ENCODE assay signal across 22 mouse cellular contexts in the genomic region with DNA sequence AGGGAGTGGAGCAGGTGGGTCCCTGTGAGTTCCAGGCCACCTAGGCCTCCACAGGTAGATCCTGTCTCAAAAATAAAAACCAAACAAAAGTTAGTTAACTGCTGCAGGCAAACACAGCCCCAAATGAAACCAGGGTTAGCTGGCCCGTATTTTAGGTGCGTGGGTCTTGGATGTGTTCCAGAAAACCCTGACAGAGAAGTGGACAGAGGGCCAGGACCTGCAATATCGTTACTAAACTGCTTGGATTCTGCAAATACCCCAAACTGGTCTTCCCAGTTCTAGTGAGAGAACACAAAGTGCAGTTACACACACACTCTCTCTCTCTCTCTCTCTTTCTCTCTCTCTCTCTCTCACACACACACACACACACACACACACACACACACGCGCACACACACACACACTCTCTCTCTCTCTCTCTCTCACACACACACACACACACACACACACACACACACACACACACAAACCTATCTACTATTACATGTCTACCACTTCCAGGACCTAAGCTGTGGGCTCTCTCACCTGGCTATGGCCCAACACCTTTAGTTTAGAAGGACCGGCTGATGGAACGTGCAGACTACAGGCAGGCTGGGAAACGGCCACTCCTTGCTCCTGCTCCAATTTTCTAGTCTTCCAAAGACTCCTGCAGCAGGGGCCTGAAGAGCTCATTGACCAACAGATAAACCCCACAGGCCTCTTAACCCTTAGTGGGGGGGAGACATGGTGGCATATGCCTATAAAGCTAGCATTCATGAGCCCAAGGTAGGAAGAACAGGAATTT. TPM values are rescaled to one million over a fixed set of nuclear protein-coding genes. Genes with fewer than 3 reads are reported as not detected.
DNase-seq lines count a peak whose midpoint lies in the region; ATAC-seq and TF ChIP-seq lines count a peak whose summit lies in the region.
"Had no signal": no experiment of that assay in that cellular context is flagged by ENCODE, and none has a peak within 500 bp of the region (broad histone marks: within the 10 kb centered on the region; RNA-seq: fewer than 3 reads in every experiment).

No protein-coding gene starts in this region.

- TF ChIP-seq CTCF in heart, adult 2 months (IDR thresholded peaks at IDR 0.05) = no peak

- H3K9ac ChIP-seq in heart, adult 2 months (ENCODE audit: low read depth, low read length) = no peak overlapping the region
- H3K9ac ChIP-seq: embryonic facial prominence, embryonic 15.5 days; limb, embryonic 13.5 days; neural tube, embryonic 15.5 days had no signal

- TF ChIP-seq EP300 in heart, adult 2 months (IDR thresholded peaks at IDR 0.05; ENCODE audit: insufficient read depth, low read depth, low read length) = no peak

- H3K4me1 ChIP-seq in heart, adult 2 months (ENCODE audit: control insufficient read depth, insufficient read depth, low read length) = peaks cover 22% of the 10 kb centered on the region

- H3K4me2 ChIP-seq in myocyte (ENCODE audit: low read depth) = peak overlapping the region; percentile 92
- H3K4me2 ChIP-seq: embryonic facial prominence, embryonic 15.5 days; limb, embryonic 13.5 days; neural tube, embryonic 15.5 days had no signal

- no peaks in the 10 kb centered on the region for H3K79me2 ChIP-seq in heart, adult 2 months (replicated peaks; ENCODE audit: control insufficient read depth, insufficient read depth, low read length)
- peaks cover 72% of the 10 kb centered on the region for H3K79me2 ChIP-seq in myocyte (ENCODE audit: control insufficient read depth, insufficient read depth)

- peak overlapping the region; percentile 55 for H3K27ac ChIP-seq in heart, adult 2 months
- H3K27ac ChIP-seq: embryonic facial prominence, embryonic 15.5 days; limb, embryonic 13.5 days; neural tube, embryonic 15.5 days had no signal

- peaks cover 7% of the 10 kb centered on the region for H3K36me3 ChIP-seq in heart, adult 2 months (ENCODE audit: control insufficient read depth, insufficient read depth, low read length)
- H3K36me3 ChIP-seq in myocyte (ENCODE audit: control insufficient read depth, insufficient read depth) = peaks cover 9% of the 10 kb centered on the region
- H3K36me3 ChIP-seq: embryonic facial prominence, embryonic 15.5 days; limb, embryonic 13.5 days; neural tube, embryonic 15.5 days had no signal

- TF ChIP-seq POLR2A in heart, adult 2 months (IDR thresholded peaks at IDR 0.05; ENCODE audit: insufficient read depth, low read depth, low read length) = no peak
- TF ChIP-seq POLR2A in myocyte (IDR thresholded peaks at IDR 0.05; ENCODE audit: insufficient read length, low read depth) = no peak

- DNase-seq in heart, adult 2 months = peak in 1 of 2 experiments; percentile 23
- DNase-seq in heart, postnatal 4 days = no peak
- peak; percentile 48 to 76 for DNase-seq in lung, adult 18-20 months
- DNase-seq in lung, postnatal 14 days = no peak
- peak; percentile 78 for DNase-seq in fat pad, adult 2 months (ENCODE audit: extremely low read depth, low read depth, low spot score)
- no peak for DNase-seq in layer of hippocampus, postnatal 36 days
- DNase-seq: adrenal gland, postnatal 25 days; B cell, adult 2 months; gastrocnemius, postnatal 14 days; kidney, postnatal 4 days; retina, postnatal 1 day; spleen, adult 18-20 months; thymus, adult 18-20 months had no signal

- ATAC-seq in cerebellum, adult (ENCODE audit: insufficient number of reproducible peaks, low FRiP score, low TSS enrichment) = no peak
- ATAC-seq: forebrain, embryonic 16.5 days; inflammation-experienced regulatory T-cells, adult 6 months had no signal

- H3K4me3 ChIP-seq in heart, adult 2 months = no peak overlapping the region
- peak overlapping the region; percentile 94 for H3K4me3 ChIP-seq in myocyte
- H3K4me3 ChIP-seq: embryonic facial prominence, embryonic 15.5 days; limb, embryonic 13.5 days; neural tube, embryonic 15.5 days had no signal

- peaks cover under 1% of the 10 kb centered on the region; the same call in 1 of the 2 replicates for H3K27me3 ChIP-seq in heart, adult 2 months (ENCODE audit: control insufficient read depth, insufficient read depth, low read length)
- H3K27me3 ChIP-seq in myocyte (ENCODE audit: control insufficient read depth, insufficient read depth, insufficient read length) = no peaks in the 10 kb centered on the region
- H3K27me3 ChIP-seq: embryonic facial prominence, embryonic 15.5 days; limb, embryonic 13.5 days had no signal

- 45% methylated on average over 8 of the region's 8 CpGs for WGBS in heart, adult 2 months

- intact Hi-C loops in heart, adult 2 months (cut with DNase I) = no loop called here

- H3ac ChIP-seq in myocyte (ENCODE audit: control insufficient read depth, insufficient read length) = no peak overlapping the region

TF ChIP-seq in myocyte, 11 proteins besides CTCF, POLR2A, EP300 and RAD21:
- TF ChIP-seq MYOD1 (IDR thresholded peaks at IDR 0.05; ENCODE audit: control insufficient read depth in 1 of 3, insufficient read length in 2 of 3, low read depth in 2 of 3) (no peak), POLR2AphosphoS2 (IDR thresholded peaks at IDR 0.05; ENCODE audit: insufficient read length, low read depth) (no peak), TCF3 (IDR thresholded peaks at IDR 0.05; ENCODE audit: insufficient read length, low read depth) (no peak), MAX (IDR thresholded peaks at IDR 0.05; ENCODE audit: low read depth) (no peak)

RNA-seq across cellular contexts. Expression of gene Fhod1, which starts 3.8 kb away (rescaled TPM):
- total RNA-seq in heart, adult 2 months (2021) = 1 to 10 TPM; 4.4 to 6.9 TPM
- polyA plus RNA-seq in heart, adult 2 months (2012; rRNA removed) = 14.2 and 17.3 TPM in 2 replicates
- 10 to 100 TPM in 1 of 2 experiments, 1 to 10 TPM in 1; 9.0 to 10.4 TPM for total RNA-seq in heart, postnatal 4 days (2021)
- 19.0 TPM for polyA plus RNA-seq in myocyte (2012; fragmentation: generic; extraction: Trizol)
- total RNA-seq in layer of hippocampus, postnatal 36 days (2021) = 1 to 10 TPM; 1.8 to 1.9 TPM

RNA-seq across cellular contexts. Expression of gene Slc9a5, which starts 4.7 kb away (rescaled TPM):
- under 1 TPM; 0.36 to 0.37 TPM for total RNA-seq in heart, adult 2 months (2021)
- 1.7 and 2.1 TPM in 2 replicates for polyA plus RNA-seq in heart, adult 2 months (2012; rRNA removed)
- 1 to 10 TPM; 3.3 to 3.5 TPM for total RNA-seq in heart, postnatal 4 days (2021)
- 6.2 TPM for polyA plus RNA-seq in myocyte (2012; fragmentation: generic; extraction: Trizol)
- total RNA-seq in layer of hippocampus, postnatal 36 days (2021) = 10 to 100 TPM; 12.2 to 13.7 TPM

RNA-seq across cellular contexts. Expression of gene Tmem208, which starts 17.8 kb away (rescaled TPM):
- 10 to 100 TPM; 24.1 to 26.6 TPM for total RNA-seq in heart, adult 2 months (2021)
- polyA plus RNA-seq in heart, adult 2 months (2012; rRNA removed) = 43.6 and 51.9 TPM in 2 replicates
- total RNA-seq in heart, postnatal 4 days (2021) = 10 to 100 TPM; 29.8 to 32.3 TPM
- polyA plus RNA-seq in myocyte (2012; fragmentation: generic; extraction: Trizol) = 109 TPM
- total RNA-seq in layer of hippocampus, postnatal 36 days (2021) = 10 to 100 TPM; 44.1 to 47.9 TPM

RNA-seq across cellular contexts. Expression of gene Lrrc29, which starts 17.9 kb away (rescaled TPM):
- total RNA-seq in heart, adult 2 months (2021) = 1 to 10 TPM in 1 of 2 experiments, under 1 TPM in 1; 0.93 to 1.1 TPM
- polyA plus RNA-seq in heart, adult 2 months (2012; rRNA removed) = 1.6 and 2.2 TPM in 2 replicates
- total RNA-seq in heart, postnatal 4 days (2021) = 1 to 10 TPM; 2.5 to 2.7 TPM
- polyA plus RNA-seq in myocyte (2012; fragmentation: generic; extraction: Trizol) = 1.8 TPM
- total RNA-seq in layer of hippocampus, postnatal 36 days (2021) = 1 to 10 TPM; 5.9 to 7.8 TPM

RNA-seq across cellular contexts. Expression of gene Plekhg4, which starts 29.1 kb away (rescaled TPM):
- under 1 TPM in 1 of 2 experiments, not detected in 1; 0.10 TPM for total RNA-seq in heart, adult 2 months (2021)
- 0.20 and 0.29 TPM in 2 replicates for polyA plus RNA-seq in heart, adult 2 months (2012; rRNA removed)
- under 1 TPM in 1 of 2 experiments, not detected in 1; 0.17 TPM for total RNA-seq in heart, postnatal 4 days (2021)
- 1.0 TPM for polyA plus RNA-seq in myocyte (2012; fragmentation: generic; extraction: Trizol)
- total RNA-seq in layer of hippocampus, postnatal 36 days (2021) = 1 to 10 TPM; 1.2 to 2.1 TPM
- total RNA-seq: heart, postnatal 25 days had no signal
- polyA plus RNA-seq: macrophage had no signal

Comparison
In these comparisons a context has a peak if more than half of its experiments do, and no peak if none do; other contexts are left out.
1. DNase-seq: peak in lung, adult 18-20 months (2 of 2) and fat pad, adult 2 months (single experiment); none in heart, postnatal 4 days (single experiment), lung, postnatal 14 days (single experiment) and layer of hippocampus, postnatal 36 days (0 of 2).